Mouse (Mus musculus) intestine, postnatal 0 days (tissue): Measurements from ENCODE around the gene Cmc2. TPM values are rescaled to one million over a fixed set of nuclear protein-coding genes. Genes with fewer than 3 reads are reported as not detected.

Experiments
- ATAC-seq: fragments of 200-750 bp; cut with Nextera tagmentation; 2 replicates; pipeline ENCODE4 v1.8.0; 2017; ENCODE audit warnings: mild to moderate bottlenecking, moderate TSS enrichment, moderate library complexity
- H3K27ac ChIP-seq: fragments of 300-500 bp; sonication (generic); 2 replicates; pipeline ENCODE4 v1.5.1; 2014; ENCODE audit warnings: mild to moderate bottlenecking, low read depth, low read length, moderate library complexity
- H3K27me3 ChIP-seq: fragments of 300-500 bp; sonication (generic); replicated peaks from 2 replicates; pipeline ENCODE4 v1.6.1; 2014; ENCODE audit warnings: low read length, mixed read lengths; ENCODE audit not compliant: control insufficient read depth, insufficient read depth
- H3K36me3 ChIP-seq: fragments of 300-500 bp; sonication (generic); 2 replicates; pipeline ENCODE4 v1.6.1; 2014; ENCODE audit warnings: mild to moderate bottlenecking, moderate library complexity; ENCODE audit not compliant: control insufficient read depth, insufficient read depth
- H3K4me1 ChIP-seq: fragments of 300-500 bp; sonication (generic); replicated peaks from 2 replicates; pipeline ENCODE4 v1.6.1; 2014; ENCODE audit warnings: antibody characterized with exemption, low read length, mixed read lengths; ENCODE audit not compliant: control insufficient read depth, insufficient read depth
- H3K4me2 ChIP-seq: fragments of 300-500 bp; sonication (generic); replicated peaks from 2 replicates; pipeline ENCODE4 v1.6.1; 2014; ENCODE audit warnings: low read depth, mild to moderate bottlenecking, moderate library complexity
- H3K4me3 ChIP-seq: fragments of 300-500 bp; sonication (generic); 2 replicates; pipeline ENCODE4 v1.5.1; 2014; ENCODE audit warnings: low read depth, low read length
- H3K9ac ChIP-seq: fragments of 300-500 bp; sonication (generic); 2 replicates; pipeline ENCODE4 v1.6.1; 2014; ENCODE audit warnings: mild to moderate bottlenecking, low read depth, low read length
- H3K9me3 ChIP-seq: fragments of 300-500 bp; sonication (generic); 2 replicates; pipeline ENCODE4 v1.6.1; 2016; ENCODE audit warnings: mixed run types; ENCODE audit not compliant: control insufficient read depth
- CTCF ChIP-seq: sonication (generic); IDR thresholded peaks from 2 replicates; pipeline ENCODE4 v1.5.1; 2016; ENCODE audit warnings: low read depth, mild to moderate bottlenecking, control low read depth, antibody characterized with exemption, moderate library complexity
- WGBS: fragments of 180-500 bp; shearing (Covaris S2); extraction: QIAGEN DNeasy Blood & Tissue Kit; methylation state at CpG from one replicate; pipeline ENCODE4 v1.1.7; 2014; 5-methylcytosine and 5-hydroxymethylcytosine counted together
- polyA plus RNA-seq: library from polyadenylated mRNA; unstranded; fragments of >200 nt; fragmentation: Nextera tagmentation; extraction: Ambion mirVana; gene quantifications from 2 replicates; pipeline ENCODE4 v1.2.1, GENCODE M21; 2015

The Cmc2 gene
- polyA plus RNA-seq, 1 experiment from 2014 or later = 58.0 TPM

DNA sequence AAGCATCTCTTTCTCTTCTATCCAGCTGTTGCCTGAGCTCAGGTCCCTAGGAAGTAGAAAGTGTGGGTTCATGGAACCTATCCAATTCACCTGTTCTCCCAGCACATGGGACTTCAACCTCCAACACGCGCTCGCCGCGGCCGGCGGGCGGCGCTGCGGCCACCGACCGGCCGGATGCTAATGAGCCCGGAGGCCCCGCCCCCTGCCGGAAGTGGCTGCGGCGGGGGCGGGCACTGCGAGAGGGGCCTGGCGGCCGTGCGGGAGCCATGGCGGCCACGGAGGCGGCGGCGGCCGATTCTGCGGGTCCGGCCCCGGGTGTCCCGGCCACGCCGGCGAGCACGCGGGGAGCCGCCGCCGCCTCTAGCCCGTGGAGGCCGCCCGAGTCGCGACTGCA is 21.9 kb upstream of the Cmc2 start, which contains the start of gene Atmin:
Atmin (plus strand) TSS at position 233 of the 394 bp plus-strand sequence.
- Histone ChIP-seq H3K4me2 (peak within 1 kb of the TSS; percentile 93), H3K4me3 (peak within 1 kb of the TSS; percentile 94), H3K4me1 (no peaks in the 10 kb centered on the region; the same call in 1 of the 2 replicates), H3K36me3 (peaks cover 9% of the 10 kb centered on the region; the same call in 1 of the 2 replicates), H3K27ac (peak within 1 kb of the TSS; percentile 47; the same call in 1 of the 2 replicates), H3K9ac (peak within 1 kb of the TSS; percentile 84), H3K27me3 (no peaks in the 10 kb centered on the region), H3K9me3 (no peaks in the 10 kb centered on the region)
- peak; percentile 89 for ATAC-seq
- under 1% methylated on average over 46 of the region's 46 CpGs for WGBS
- peak; percentile 79 for TF ChIP-seq CTCF

DNA sequence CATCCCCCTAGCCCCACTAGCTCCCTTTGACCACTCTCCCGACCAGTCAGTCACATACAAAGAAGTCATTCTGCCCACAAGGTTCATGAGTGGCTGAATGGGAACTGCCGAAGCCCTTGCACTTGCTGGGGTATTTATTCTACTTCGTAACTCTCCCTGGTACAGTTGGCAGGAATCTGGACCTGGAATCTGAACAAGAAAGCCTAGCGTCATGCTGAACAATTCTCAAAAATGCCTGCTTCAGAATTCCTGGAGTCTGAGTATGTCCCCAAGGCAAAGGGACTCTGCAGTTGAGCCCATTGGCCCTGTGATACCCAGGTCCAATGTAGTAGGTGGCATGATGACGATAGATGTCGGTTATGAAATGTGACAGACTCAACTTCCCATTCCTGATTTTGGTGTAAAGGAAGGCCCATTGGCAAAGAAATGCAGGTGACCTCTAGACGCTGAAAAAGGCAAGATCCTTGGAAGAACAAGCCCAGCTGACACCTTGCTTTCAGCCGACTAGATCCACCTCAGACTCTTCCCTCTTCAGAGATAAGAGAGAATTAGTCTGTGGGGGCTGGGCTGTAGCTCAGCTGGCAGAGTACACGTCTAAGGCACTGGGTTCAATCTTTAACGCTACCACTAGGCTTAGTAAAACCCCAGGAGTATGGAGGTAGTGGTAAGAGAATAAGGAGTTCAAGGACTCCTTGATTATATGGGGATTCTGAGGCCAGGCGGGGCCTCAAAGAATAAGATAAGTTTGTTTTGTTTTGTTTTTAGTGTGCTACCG is 21.2 kb upstream of the Cmc2 start:
- Histone ChIP-seq H3K36me3 (peaks cover 12% of the 10 kb centered on the region; the same call in 1 of the 2 replicates), H3K4me2 (peak overlapping the region; percentile 93), H3K27me3 (no peaks in the 10 kb centered on the region), H3K4me3 (no peak overlapping the region), H3K27ac (no peak overlapping the region), H3K4me1 (no peaks in the 10 kb centered on the region; the same call in 1 of the 2 replicates), H3K9ac (no peak overlapping the region), H3K9me3 (no peaks in the 10 kb centered on the region)
- TF ChIP-seq CTCF = no peak
- 67% methylated on average over 12 of the region's 12 CpGs for WGBS
- no peak for ATAC-seq

DNA sequence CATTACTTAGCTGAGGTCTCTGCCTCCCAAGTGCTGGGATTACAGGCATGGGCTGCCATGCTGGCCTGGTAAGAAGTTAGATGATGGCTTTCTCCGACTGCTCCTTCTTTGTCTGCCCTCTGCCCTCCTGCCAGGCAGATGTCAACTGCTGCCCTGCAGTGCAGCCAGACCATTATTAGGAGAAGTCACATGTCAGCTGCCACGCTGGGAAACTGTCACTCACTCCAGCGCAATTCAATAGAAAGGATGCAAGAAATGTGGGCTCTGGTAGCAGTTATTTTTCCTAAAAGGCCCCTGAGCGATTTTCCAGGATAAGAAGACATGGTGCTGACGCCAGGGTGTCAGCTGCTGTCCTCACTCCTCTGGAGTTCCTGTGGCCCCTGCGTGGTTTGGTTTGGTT is 14.3 kb upstream of the Cmc2 start:
- no peak overlapping the region for H3K9ac ChIP-seq
- no peak overlapping the region for H3K4me2 ChIP-seq
- H3K9me3 ChIP-seq = no peaks in the 10 kb centered on the region
- no peaks in the 10 kb centered on the region for H3K27me3 ChIP-seq
- H3K4me1 ChIP-seq = no peaks in the 10 kb centered on the region
- no peak overlapping the region for H3K27ac ChIP-seq
- no peak overlapping the region for H3K4me3 ChIP-seq
- WGBS = 92% methylated on average over 6 of the region's 6 CpGs
- H3K36me3 ChIP-seq = peaks cover 34% of the 10 kb centered on the region
- ATAC-seq = no peak
- no peak for TF ChIP-seq CTCF

DNA sequence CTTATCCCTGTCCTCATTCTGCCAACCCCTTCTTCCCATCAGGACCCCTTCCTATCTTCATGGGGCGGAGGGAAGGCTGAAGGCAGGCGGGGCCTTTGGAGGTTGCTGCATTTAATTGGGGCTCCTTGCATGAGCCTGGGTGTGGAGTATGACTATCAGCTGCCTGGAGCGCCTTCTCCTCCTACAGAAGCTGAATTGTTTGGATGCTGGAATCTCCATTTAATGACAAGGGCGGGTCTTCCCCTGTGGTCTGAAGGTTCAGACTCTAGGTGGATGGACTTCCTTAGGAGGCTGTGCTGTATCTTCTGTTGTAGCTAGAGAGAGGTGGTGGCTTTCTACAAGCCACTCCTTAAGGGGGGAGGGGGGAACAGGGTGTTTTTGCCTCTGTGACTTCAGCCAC is 13.7 kb upstream of the Cmc2 start:
- Histone ChIP-seq H3K4me3 (no peak overlapping the region), H3K36me3 (peaks cover 34% of the 10 kb centered on the region), H3K27ac (no peak overlapping the region), H3K9me3 (no peaks in the 10 kb centered on the region), H3K27me3 (no peaks in the 10 kb centered on the region), H3K4me1 (no peaks in the 10 kb centered on the region), H3K4me2 (no peak overlapping the region), H3K9ac (no peak overlapping the region)
- 83% methylated on average over 4 of the region's 4 CpGs for WGBS
- ATAC-seq = no peak
- no peak for TF ChIP-seq CTCF

DNA sequence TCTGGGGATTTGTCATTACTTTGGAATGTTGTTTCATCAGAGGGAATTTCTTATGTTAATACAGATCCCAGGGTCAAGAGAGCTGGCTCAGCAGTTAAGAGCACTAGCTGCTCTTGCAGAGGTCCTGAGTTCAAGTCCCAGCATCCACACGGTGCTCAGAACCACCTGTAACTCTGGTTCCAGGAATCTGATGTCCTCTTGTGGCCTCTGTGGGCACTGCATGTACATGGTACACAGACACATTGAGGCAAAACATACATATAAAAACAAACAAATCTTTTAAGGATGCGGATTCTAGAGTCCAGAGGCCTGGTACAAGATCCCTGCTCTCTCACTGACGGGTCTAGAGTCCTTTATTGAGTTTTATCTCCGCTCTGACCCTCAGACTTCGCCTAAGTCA is 7.3 kb upstream of the Cmc2 start:
- H3K4me3 ChIP-seq = no peak overlapping the region
- H3K27ac ChIP-seq = no peak overlapping the region
- WGBS = 87% methylated on average over 5 of the region's 5 CpGs
- no peak for ATAC-seq
- H3K4me1 ChIP-seq = no peaks in the 10 kb centered on the region
- H3K36me3 ChIP-seq = peaks cover 4% of the 10 kb centered on the region
- no peak for TF ChIP-seq CTCF
- no peak overlapping the region for H3K4me2 ChIP-seq
- no peak overlapping the region for H3K9ac ChIP-seq
- no peaks in the 10 kb centered on the region for H3K27me3 ChIP-seq
- no peaks in the 10 kb centered on the region for H3K9me3 ChIP-seq

DNA sequence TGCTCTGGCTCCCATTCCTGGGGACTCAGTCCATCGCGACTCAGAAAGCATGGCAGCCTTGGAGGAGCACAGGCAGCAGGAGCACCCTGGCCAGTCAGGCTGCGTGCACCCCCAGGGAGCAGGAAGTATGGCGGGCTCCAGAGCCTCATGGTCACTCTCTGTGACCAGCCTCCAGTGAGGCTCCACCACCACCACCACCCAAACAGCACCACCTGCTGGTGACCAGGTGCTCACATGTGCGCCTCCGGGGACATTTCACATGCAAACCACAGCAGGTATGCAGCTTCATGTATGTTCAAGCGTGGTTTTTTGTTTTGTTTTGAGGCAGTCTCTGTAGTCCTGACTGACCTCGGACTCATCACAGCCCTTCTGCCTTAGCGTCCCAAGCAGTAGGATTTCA is 6.6 kb upstream of the Cmc2 start:
- TF ChIP-seq CTCF = peak; percentile 77
- no peak overlapping the region for H3K27ac ChIP-seq
- H3K4me2 ChIP-seq = no peak overlapping the region
- no peaks in the 10 kb centered on the region for H3K9me3 ChIP-seq
- no peak overlapping the region for H3K4me3 ChIP-seq
- 80% methylated on average over 9 of the region's 9 CpGs for WGBS
- H3K27me3 ChIP-seq = no peaks in the 10 kb centered on the region
- H3K4me1 ChIP-seq = no peaks in the 10 kb centered on the region
- ATAC-seq = no peak
- H3K9ac ChIP-seq = no peak overlapping the region
- peaks cover 3% of the 10 kb centered on the region for H3K36me3 ChIP-seq
